Mouse (Mus musculus) thymus, postnatal 0 days (tissue): ENCODE data around the gene Fbxo4. TPM values are rescaled to one million over a fixed set of nuclear protein-coding genes. Genes with fewer than 3 reads are reported as not detected.

Experiments
- DNase-seq: peaks from one replicate; pipeline ENCODE4 v3.0.0-alpha.2; 2015; ENCODE audit warnings: low spot score
- polyA plus RNA-seq: library from polyadenylated mRNA; unstranded; fragments of >200 nt; fragmentation: Nextera tagmentation; extraction: Ambion mirVana; gene quantifications from 2 replicates; pipeline ENCODE4 v1.2.1, GENCODE M21; 2015

Fbxo4 gene
- polyA plus RNA-seq, 1 experiment from 2014 or later, result 8.1 TPM

DNA sequence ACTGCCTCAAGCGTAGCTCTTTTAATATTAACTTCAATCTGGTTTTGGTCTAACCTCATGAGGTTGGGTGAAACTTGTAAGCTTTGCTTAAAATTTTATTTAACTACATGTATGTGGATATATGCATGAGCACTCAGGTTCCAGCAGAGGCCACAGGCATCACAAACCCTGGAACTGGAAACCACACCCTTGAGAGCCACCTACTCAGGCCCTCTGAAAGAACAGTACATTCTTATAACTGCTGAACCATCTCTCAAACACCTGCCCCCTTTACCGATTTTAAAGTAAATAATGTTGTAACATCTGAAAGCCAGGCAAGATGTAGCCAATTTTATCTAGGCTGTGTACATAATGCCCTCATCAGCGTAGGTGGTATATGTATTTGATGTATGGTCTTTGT, 498 bp upstream of the Fbxo4 start:
- peak; percentile 5 for DNase-seq

GRCm38 (mm10) chr15:3978279-3978678, 1.1 kb downstream of the Fbxo4 start:
- DNase-seq, result no peak

GRCm38 (mm10) chr15:3973300-3973699, 6.1 kb downstream of the Fbxo4 start:
- no peak for DNase-seq

GRCm38 (mm10) chr15:3970193-3970592, 9.2 kb downstream of the Fbxo4 start:
- DNase-seq, result no peak

DNA sequence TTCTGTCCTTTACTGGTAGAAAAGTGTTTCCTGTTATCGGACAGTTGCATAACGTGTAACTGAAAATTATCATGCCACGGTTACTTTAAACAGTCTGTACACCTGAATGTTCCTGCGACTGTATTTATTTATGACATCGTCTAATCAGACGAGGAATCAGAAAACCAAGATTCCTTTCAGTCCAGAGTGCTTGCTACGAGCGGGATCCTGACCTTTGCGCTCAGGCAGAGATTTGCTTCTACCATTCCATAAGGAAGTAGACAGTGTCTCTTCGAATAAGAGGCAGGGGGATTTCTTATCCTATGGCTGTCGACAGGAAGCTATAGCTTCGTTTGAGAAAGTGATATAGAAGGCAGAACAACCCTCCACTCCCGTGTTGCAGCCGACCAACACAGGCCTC, 9.6 kb downstream of the Fbxo4 start:
- no peak for DNase-seq

DNA sequence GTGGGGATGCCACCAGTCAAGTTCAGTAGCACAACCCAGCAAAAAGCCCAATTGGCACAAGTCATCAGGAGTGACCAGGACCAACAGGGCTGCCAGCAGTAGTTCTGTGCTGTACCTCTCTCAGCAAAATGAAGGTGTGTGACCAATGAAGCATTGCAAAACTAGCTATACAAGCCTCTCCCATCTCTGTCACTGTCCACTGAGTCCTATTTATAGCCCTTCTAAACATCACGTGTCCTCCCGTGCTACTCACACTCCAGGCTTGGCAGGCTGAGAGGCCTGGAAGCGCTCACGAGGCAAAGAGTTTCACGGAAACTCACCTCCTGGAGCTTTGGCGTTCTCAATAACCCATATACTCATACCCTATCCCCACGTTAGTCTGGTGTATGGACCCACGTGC, 17.1 kb downstream of the Fbxo4 start:
- DNase-seq, result no peak

GRCm38 (mm10) chr15:3960094-3960493, 19.3 kb downstream of the Fbxo4 start:
- DNase-seq, result no peak

DNA sequence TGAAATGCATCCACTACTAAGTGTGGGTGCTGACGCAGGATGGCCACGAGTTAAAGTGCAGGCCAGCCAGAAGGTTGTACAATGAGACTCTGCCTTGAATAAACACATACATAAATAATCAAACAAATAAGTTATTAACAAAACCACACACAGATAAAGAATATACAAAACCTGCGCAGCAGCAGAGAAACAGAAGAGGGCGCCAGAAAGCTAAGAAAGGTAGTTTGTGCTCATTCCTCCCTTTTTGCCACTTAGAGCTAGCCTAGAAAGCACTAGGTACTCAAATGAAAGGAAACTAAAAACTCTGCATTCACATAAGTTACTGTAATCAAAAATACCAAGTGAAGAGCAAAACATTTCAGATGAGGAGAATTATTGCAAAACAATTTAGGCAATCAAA, 21.4 kb downstream of the Fbxo4 start:
- peak; percentile 47 for DNase-seq

DNA sequence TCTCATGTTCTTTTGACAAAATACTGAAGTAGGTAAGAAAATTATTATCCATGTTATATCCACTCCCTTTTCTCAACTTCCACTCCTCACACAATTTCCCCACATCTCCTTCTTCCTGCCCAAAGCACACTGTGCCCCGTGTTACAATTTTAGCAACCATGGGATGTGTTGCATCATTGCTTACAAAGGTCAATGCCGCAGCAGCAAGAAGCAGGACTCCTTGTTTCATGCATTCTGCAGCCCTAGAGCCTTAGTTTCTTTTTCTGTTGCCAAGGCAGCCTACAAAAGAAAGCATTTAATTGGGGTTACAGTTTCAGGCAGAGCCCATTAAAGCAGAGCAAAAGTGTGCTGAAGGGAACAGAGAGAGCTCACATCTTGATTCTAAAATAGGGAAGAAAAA, 24.4 kb downstream of the Fbxo4 start:
- DNase-seq, result no peak

DNA sequence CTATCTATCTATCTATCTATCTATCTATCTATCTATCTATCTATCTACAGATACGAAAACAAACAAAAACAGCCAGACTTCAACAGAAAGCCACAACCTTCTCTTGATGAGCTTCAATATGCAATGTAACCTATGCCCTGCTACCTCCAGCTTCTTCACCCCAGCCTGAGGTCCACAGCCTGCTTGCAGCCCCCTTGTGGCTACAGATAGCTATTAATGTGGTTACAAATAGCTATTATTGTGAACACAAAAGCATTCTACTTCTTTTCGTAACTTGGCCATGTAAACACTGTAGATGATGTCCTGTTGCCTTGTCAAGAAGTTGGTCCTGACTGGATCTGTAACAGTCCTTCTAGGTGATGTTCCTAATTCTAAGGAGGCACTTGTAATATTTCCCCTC, 41.2 kb downstream of the Fbxo4 start:
- no peak for DNase-seq

GRCm38 (mm10) chr15:3936056-3936455, 43.3 kb downstream of the Fbxo4 start:
- no peak for DNase-seq

DNA sequence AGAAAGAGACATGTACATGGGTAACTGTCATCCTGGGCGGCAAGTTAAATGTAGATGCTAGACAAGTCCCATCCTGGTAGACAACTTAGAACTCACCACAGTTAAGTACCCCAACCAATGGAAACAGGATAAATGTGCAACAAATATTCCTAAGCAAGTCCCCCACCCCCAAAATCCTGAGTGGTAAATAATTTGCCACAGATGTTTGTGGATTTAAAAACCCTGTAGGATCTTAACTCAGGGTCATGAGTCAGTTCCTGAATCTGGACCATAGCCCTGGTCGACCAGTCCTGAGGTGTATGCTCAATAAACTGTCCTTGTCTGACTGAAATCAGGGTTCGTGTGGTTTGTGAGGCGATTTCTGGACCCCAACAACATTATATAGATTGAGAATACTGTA, 45.9 kb downstream of the Fbxo4 start:
- no peak for DNase-seq

- DNase-seq, result no peak
Observed at GRCm38 (mm10) chr15:3931931-3932330, 47.4 kb downstream of the Fbxo4 start.

Other genes starting within 250 kb of the Fbxo4 start
- 13.5 and 16.9 TPM in 2 replicates for gene AW549877, start 16.2 kb upstream of the Fbxo4 start, polyA plus RNA-seq
- gene Oxct1, start 46.8 kb upstream of the Fbxo4 start, polyA plus RNA-seq, result 75.1 and 75.4 TPM in 2 replicates